Mouse (Mus musculus): ENCODE results near the gene Ap3b2. TPM values are rescaled to one million over a fixed set of nuclear protein-coding genes. Genes with fewer than 3 reads are reported as not detected.
A peak's percentile ranks its signal among the peaks of the same experiment; 100 is the strongest.

Ap3b2 gene
- total RNA-seq (2021): under 1 TPM in 1 of 2 experiments, not detected in 1; 0.22 TPM

- intact Hi-C loops (cut with DNase I): no loop called here
- peak; percentile 74 to 79 for DNase-seq
These were observed at the start of gene Ap3b2 for GRCm38 (mm10) chr7:81493331-81494021. TSS of gene Ap3b2 (minus strand) at chr7:81493925.

GRCm38 (mm10) chr7:81542934-81543333, 49.2 kb upstream of the Ap3b2 start:
- DNase-seq: no peak
- intact Hi-C loops (cut with DNase I): no loop called here

GRCm38 (mm10) chr7:81541924-81542524, 48.3 kb upstream of the Ap3b2 start:
- intact Hi-C loops (cut with DNase I): no loop called here

GRCm38 (mm10) chr7:81540999-81541398, 47.3 kb upstream of the Ap3b2 start:
- intact Hi-C loops (cut with DNase I): no loop called here
- DNase-seq: no peak

More at GRCm38 (mm10) chr7:81541924-81542524, 48.3 kb upstream of the Ap3b2 start:
- DNase-seq: peak; percentile 85 to 87

- intact Hi-C loops (cut with DNase I): no loop called here
- no peak for DNase-seq
These were observed 45.8 kb upstream of the Ap3b2 start for GRCm38 (mm10) chr7:81539565-81539964.

- intact Hi-C loops (cut with DNase I): no loop called here
- peak in 1 of 2 experiments; percentile 31 for DNase-seq
These were observed 44.4 kb upstream of the Ap3b2 start for GRCm38 (mm10) chr7:81538070-81538675.

GRCm38 (mm10) chr7:81536478-81536877, 42.8 kb upstream of the Ap3b2 start:
- no peak for DNase-seq
- intact Hi-C loops (cut with DNase I): no loop called here

GRCm38 (mm10) chr7:81531462-81531861, 37.7 kb upstream of the Ap3b2 start:
- no peak for DNase-seq
- intact Hi-C loops (cut with DNase I): no loop called here

- intact Hi-C loops (cut with DNase I): no loop called here
- no peak for DNase-seq
These were observed 35.2 kb upstream of the Ap3b2 start for GRCm38 (mm10) chr7:81528918-81529317.

GRCm38 (mm10) chr7:81523663-81524017, 29.9 kb upstream of the Ap3b2 start:
- DNase-seq: no peak
- intact Hi-C loops (cut with DNase I): loop anchor here (2.0 to 5.0 kb wide), 2 partner anchors 47 to 66 kb away; partner anchors contain the start of genes Cpeb1 and Whamm

- DNase-seq: peak; percentile 93
- intact Hi-C loops (cut with DNase I): loop anchor here (2.0 to 5.0 kb wide), 2 partner anchors 48 to 66 kb away; partner anchors contain the start of genes Cpeb1 and Whamm
These were observed 29.4 kb upstream of the Ap3b2 start for GRCm38 (mm10) chr7:81523008-81523662.

GRCm38 (mm10) chr7:81516154-81517030, 22.7 kb upstream of the Ap3b2 start:
- intact Hi-C loops (cut with DNase I): no loop called here
- DNase-seq: no peak

- intact Hi-C loops (cut with DNase I): no loop called here
- DNase-seq: no peak
These were observed 21.3 kb upstream of the Ap3b2 start for GRCm38 (mm10) chr7:81514906-81515590.

GRCm38 (mm10) chr7:81501050-81501449, 7.3 kb upstream of the Ap3b2 start:
- DNase-seq: no peak
- intact Hi-C loops (cut with DNase I): no loop called here

- DNase-seq: no peak
- intact Hi-C loops (cut with DNase I): no loop called here
These were observed 4.5 kb upstream of the Ap3b2 start, which contains the start of gene BC048679 for GRCm38 (mm10) chr7:81498181-81498580. TSS of gene BC048679 (minus strand) at chr7:81498281.

- DNase-seq: no peak
- intact Hi-C loops (cut with DNase I): no loop called here
These were observed 3.4 kb upstream of the Ap3b2 start for GRCm38 (mm10) chr7:81497171-81497570.

GRCm38 (mm10) chr7:81492628-81493027, 1.1 kb downstream of the Ap3b2 start:
- DNase-seq: no peak
- intact Hi-C loops (cut with DNase I): no loop called here

- intact Hi-C loops (cut with DNase I): no loop called here
These were observed 4.1 kb downstream of the Ap3b2 start for GRCm38 (mm10) chr7:81489649-81490048.

GRCm38 (mm10) chr7:81480800-81481199, 12.9 kb downstream of the Ap3b2 start:
- intact Hi-C loops (cut with DNase I): no loop called here
- no peak for DNase-seq

More at GRCm38 (mm10) chr7:81489649-81490048, 4.1 kb downstream of the Ap3b2 start:
- no peak for DNase-seq

Data from heart, postnatal 10 days (tissue).